Mouse (Mus musculus): ENCODE measurements around the gene Aarsd1.

- no peak for TF ChIP-seq CTCF (IDR thresholded peaks at IDR 0.05; ENCODE audit: insufficient read depth, low read length)
- no peak for TF ChIP-seq POLR2A (IDR thresholded peaks at IDR 0.05; ENCODE audit: borderline replicate concordance, extremely low read depth, low read depth, low read length)
Measured at GRCm38 (mm10) chr11:101442760-101443159, 25.3 kb upstream of the Aarsd1 start.
